Mouse (Mus musculus) CH12.LX (cell line): ENCODE measurements around the gene Cryzl2. TPM values are rescaled to one million over a fixed set of nuclear protein-coding genes. Genes with fewer than 3 reads are reported as not detected.

ENCODE experiments used
- DNase-seq: peaks from one replicate; pipeline ENCODE4 v3.0.0-alpha.2; 2013; ENCODE audit errors: extremely low read depth
- H3K27ac ChIP-seq: 2 replicates; pipeline ENCODE4 v1.5.1; 2012; ENCODE audit warnings: low read depth, mild to moderate bottlenecking, control low read depth, moderate library complexity; ENCODE audit not compliant: insufficient read depth
- H3K27me3 ChIP-seq: replicated peaks from 2 replicates; pipeline ENCODE3; 2012; ENCODE audit warnings: inconsistent platforms
- H3K36me3 ChIP-seq, 2 experiments: replicated peaks in 1 of 2; 2 replicates each; pipeline versions ENCODE3 to v1.6.1; 2012; ENCODE audit warnings: inconsistent platforms in 1 of 2, low read length in 1 of 2, mild to moderate bottlenecking in 1 of 2, mixed read lengths in 1 of 2, moderate library complexity in 1 of 2; ENCODE audit not compliant: control insufficient read depth in 1 of 2, insufficient read depth in 1 of 2
- H3K4me1 ChIP-seq, 2 experiments: 2 replicates each; pipeline ENCODE4 v1.6.1; 2012; ENCODE audit warnings: inconsistent platforms in 1 of 2, moderate library complexity in 1 of 2; ENCODE audit not compliant: insufficient read depth in 2 of 2, control insufficient read depth in 1 of 2
- H3K4me2 ChIP-seq: 2 replicates; pipeline ENCODE4 v1.6.1; 2012; ENCODE audit warnings: low read depth, mild to moderate bottlenecking, control low read depth; ENCODE audit not compliant: poor library complexity, insufficient read depth, severe bottlenecking
- H3K4me3 ChIP-seq, 3 experiments: fragments of 150-350 bp in 1 of 3; sonication (generic) in 1 of 3; replicated peaks in 1 of 3; 2 replicates each; pipeline versions ENCODE3 to v1.5.1; 2011 to 2012; ENCODE audit warnings: low read depth in 2 of 3, low read length in 2 of 3, mild to moderate bottlenecking in 2 of 3, moderate library complexity in 2 of 3, control low read depth in 1 of 3, improper control_type of control experiment in 1 of 3, inconsistent platforms in 1 of 3, mixed read lengths in 1 of 3; ENCODE audit not compliant: poor library complexity in 1 of 3
- H3K79me2 ChIP-seq: replicated peaks from 2 replicates; pipeline ENCODE4 v1.6.1; 2012; ENCODE audit warnings: mild to moderate bottlenecking, moderate library complexity; ENCODE audit not compliant: control insufficient read depth, poor library complexity, insufficient read depth, severe bottlenecking; ENCODE audit errors: extremely low read depth
- H3K9ac ChIP-seq: 2 replicates; pipeline ENCODE4 v1.6.1; 2012; ENCODE audit warnings: low read depth, mild to moderate bottlenecking, control low read depth, moderate library complexity; ENCODE audit not compliant: insufficient read depth
- H3K9me3 ChIP-seq: replicated peaks from 2 replicates; pipeline ENCODE3; 2012; ENCODE audit warnings: low read length, inconsistent platforms, mixed read lengths
- BHLHE40 ChIP-seq: IDR thresholded peaks from 2 replicates; pipeline ENCODE4 v1.6.1; 2011; ENCODE audit warnings: mild to moderate bottlenecking, low read depth, low read length, improper control_type of control experiment
- CTCF ChIP-seq, 2 experiments: IDR thresholded peaks in 1 of 2; conservative IDR thresholded peaks in 1 of 2; 2 replicates each; pipeline ENCODE4 v1.5.1; 2011 to 2012; ENCODE audit warnings: low read depth in 2 of 2, low read length in 2 of 2, improper control_type of control experiment in 1 of 2, inconsistent platforms in 1 of 2, mild to moderate bottlenecking in 1 of 2, moderate library complexity in 1 of 2
- E2F4 ChIP-seq: IDR thresholded peaks from 2 replicates; pipeline ENCODE4 v1.6.1; 2011; ENCODE audit warnings: low read depth, low read length, improper control_type of control experiment; ENCODE audit not compliant: insufficient replicate concordance
- ELF1 ChIP-seq: IDR thresholded peaks from 2 replicates; pipeline ENCODE4 v1.6.1; 2014; ENCODE audit warnings: low read depth, mild to moderate bottlenecking, inconsistent platforms, low read length, improper control_type of control experiment
- ETS1 ChIP-seq: conservative IDR thresholded peaks from 2 replicates; pipeline ENCODE4 v1.6.1; 2012; ENCODE audit warnings: low read depth, mild to moderate bottlenecking, inconsistent platforms, low read length, improper control_type of control experiment, moderate library complexity
- GABPA ChIP-seq: IDR thresholded peaks from 2 replicates; pipeline ENCODE4 v1.6.1; 2012; ENCODE audit warnings: low read depth, low read length, improper control_type of control experiment, inconsistent platforms; ENCODE audit not compliant: insufficient replicate concordance
- IRF4 ChIP-seq: IDR thresholded peaks from 2 replicates; pipeline ENCODE4 v1.6.1; 2014; ENCODE audit warnings: low read depth, mild to moderate bottlenecking, inconsistent platforms, low read length, improper control_type of control experiment
- JUN ChIP-seq: IDR thresholded peaks from 2 replicates; pipeline ENCODE4 v1.6.1; 2011; ENCODE audit warnings: low read depth, mild to moderate bottlenecking, low read length, improper control_type of control experiment, moderate library complexity; ENCODE audit not compliant: insufficient read depth
- KAT2A ChIP-seq: IDR thresholded peaks from 2 replicates; pipeline ENCODE4 v1.6.1; 2012; ENCODE audit warnings: low read length, improper control_type of control experiment, inconsistent platforms; ENCODE audit not compliant: insufficient replicate concordance
- MAFK ChIP-seq: IDR thresholded peaks from 2 replicates; pipeline ENCODE4 v1.6.1; 2011; ENCODE audit warnings: low read length, improper control_type of control experiment; ENCODE audit not compliant: insufficient replicate concordance
- MEF2A ChIP-seq: IDR thresholded peaks from 2 replicates; pipeline ENCODE4 v1.6.1; 2014; ENCODE audit warnings: low read depth, mild to moderate bottlenecking, inconsistent platforms, low read length, improper control_type of control experiment, borderline replicate concordance
- MXI1 ChIP-seq: IDR thresholded peaks from 2 replicates; pipeline ENCODE4 v1.6.1; 2011; ENCODE audit warnings: mild to moderate bottlenecking, low read depth, low read length, improper control_type of control experiment
- MYC ChIP-seq: IDR thresholded peaks from 2 replicates; pipeline ENCODE4 v1.6.1; 2011; ENCODE audit warnings: low read depth, mild to moderate bottlenecking, improper control_type of control experiment, low read length
- POLR2A ChIP-seq: IDR thresholded peaks from 2 replicates; pipeline ENCODE4 v1.6.1; 2011; ENCODE audit warnings: low read depth, mild to moderate bottlenecking, improper control_type of control experiment, low read length
- RAD21 ChIP-seq: IDR thresholded peaks from 2 replicates; pipeline ENCODE4 v1.6.1; 2011; ENCODE audit warnings: low read depth, mild to moderate bottlenecking, low read length, improper control_type of control experiment, moderate library complexity
- SIN3A ChIP-seq: IDR thresholded peaks from 2 replicates; pipeline ENCODE4 v1.6.1; 2012; ENCODE audit warnings: low read length, improper control_type of control experiment, inconsistent platforms
- SMC3 ChIP-seq: IDR thresholded peaks from 2 replicates; pipeline ENCODE4 v1.6.1; 2011; ENCODE audit warnings: low read depth, low read length, improper control_type of control experiment
- USF1 ChIP-seq: IDR thresholded peaks from 2 replicates; pipeline ENCODE4 v1.6.1; 2014; ENCODE audit warnings: low read depth, mild to moderate bottlenecking, inconsistent platforms, low read length, improper control_type of control experiment
- ZC3H11A ChIP-seq: IDR thresholded peaks from 2 replicates; pipeline ENCODE4 v1.6.1; 2012; ENCODE audit warnings: low read depth, mild to moderate bottlenecking, inconsistent platforms, low read length, improper control_type of control experiment
- ZKSCAN1 ChIP-seq: IDR thresholded peaks from 2 replicates; pipeline ENCODE4 v1.6.1; 2012; ENCODE audit warnings: low read depth, inconsistent platforms, low read length, improper control_type of control experiment, borderline replicate concordance
- ZNF384 ChIP-seq: IDR thresholded peaks from 2 replicates; pipeline ENCODE4 v1.6.1; 2012; ENCODE audit warnings: low read depth, low read length, improper control_type of control experiment, inconsistent platforms
- dilution Hi-C: fragments of 300-500 bp; cut with MboI; formaldehyde crosslinking; loops from 2 replicates; pipeline ENCODE4 v1.14.3; 2020; ENCODE audit warnings: low sequenced_read_pairs; ENCODE audit not compliant: extremely low pct_unique_long_range_greater_than_20kb, extremely low pct_ligation_motif_present
- in situ Hi-C: fragments of 300-500 bp; cut with MboI; formaldehyde crosslinking; loops from 3 replicates; pipeline ENCODE4 v1.14.3; 2019; ENCODE audit warnings: low sequenced_read_pairs, low pct_ligation_motif_present, low pct_unique_long_range_greater_than_20kb, mixed read lengths
- polyA plus RNA-seq: library from polyadenylated mRNA; unstranded; fragments of >175 nt; gene quantifications from 2 replicates; pipeline ENCODE4 v1.2.1, GENCODE M21; 2012; ENCODE audit warnings: low read depth; ENCODE audit not compliant: insufficient read length
- total RNA-seq, 2 experiments: library from RNA; depleted of rRNA; stranded (reverse); fragments of 300-350 nt in 1 of 2; fragments of >200 nt in 1 of 2; gene quantifications; 2 replicates each; pipeline ENCODE4 v1.2.3; 2012 to 2014

Gene Cryzl2
- total and polyA plus RNA-seq, 3 experiments = 22.5 to 41.0 (median 25.0) TPM

DNA sequence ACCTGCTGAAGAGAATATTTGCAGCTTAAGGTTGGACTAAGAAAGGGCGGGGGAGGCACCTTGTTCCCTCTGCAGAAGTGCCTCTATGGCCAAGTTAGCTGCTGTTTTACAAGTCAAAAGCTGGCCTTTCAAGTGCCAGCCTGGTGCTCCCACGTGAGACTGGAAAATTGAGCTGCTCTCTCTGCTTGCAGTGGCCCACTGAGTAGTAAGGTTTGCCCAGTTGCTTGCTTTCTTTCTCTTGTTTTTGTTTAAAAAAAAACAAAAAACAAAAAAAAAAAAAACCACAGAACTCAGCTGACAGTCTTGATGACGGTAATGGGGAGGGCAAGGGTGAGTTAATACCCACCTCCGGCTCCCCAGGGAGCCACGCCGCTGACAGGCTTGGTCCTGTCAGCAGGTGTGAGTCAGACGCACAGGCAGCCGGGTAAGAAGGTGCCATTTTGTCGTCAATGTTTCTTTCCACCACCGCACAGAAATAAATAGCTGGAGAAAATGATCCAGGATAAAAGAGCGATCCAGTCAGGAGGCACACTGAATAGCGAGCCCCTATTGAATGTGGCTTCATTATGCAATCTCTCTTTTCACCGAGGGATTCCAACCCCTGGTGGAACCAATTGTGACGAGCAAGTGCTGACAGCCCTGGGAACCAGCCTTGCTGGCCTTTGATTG is 18.3 kb upstream of the Cryzl2 start (continued):
- TF ChIP-seq JUN = no peak
- peak; percentile 63 for TF ChIP-seq SIN3A
- TF ChIP-seq SMC3 = no peak
- TF ChIP-seq IRF4 = peak; percentile 65; the same call in 1 of the 2 replicates
- no peak for TF ChIP-seq E2F4
- TF ChIP-seq ZKSCAN1 = no peak
- TF ChIP-seq POLR2A = peak; percentile 64
- peak; percentile 81; the same call in 1 of the 2 replicates for TF ChIP-seq MXI1

DNA sequence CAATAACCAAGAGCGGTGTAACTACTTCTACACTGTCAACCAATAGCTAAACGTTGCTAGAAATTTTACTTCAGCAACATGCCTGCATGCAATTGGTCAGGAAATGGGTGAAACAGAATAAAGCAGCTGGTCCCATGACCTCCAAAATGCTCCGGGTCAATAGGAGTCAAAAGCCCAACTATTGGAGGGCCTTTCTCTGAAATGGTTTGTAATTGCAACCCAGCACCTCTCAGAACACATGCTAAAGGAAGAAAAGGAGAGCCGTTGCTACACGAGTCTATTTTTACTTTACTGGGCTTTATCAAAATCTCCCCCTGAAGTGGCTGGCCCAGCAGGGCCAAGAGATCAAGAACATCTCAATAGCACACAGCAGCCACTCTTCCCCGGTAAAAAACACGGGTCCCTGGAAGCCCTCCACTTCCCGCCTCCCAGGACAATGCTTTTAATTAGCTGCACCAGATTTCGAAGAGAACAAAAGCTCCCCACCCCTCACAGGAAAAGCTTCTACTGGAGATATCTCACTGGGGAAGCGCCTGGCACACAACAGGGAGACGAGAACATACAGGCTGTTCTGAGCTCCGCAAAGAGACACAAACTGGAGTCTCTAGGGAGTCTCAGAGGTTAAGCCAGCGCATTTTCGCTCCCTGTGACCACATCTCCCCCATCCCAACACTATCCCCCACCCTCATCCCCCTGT is 15.2 kb upstream of the Cryzl2 start:
- no peak for TF ChIP-seq BHLHE40
- no peak for TF ChIP-seq MAFK
- TF ChIP-seq RAD21 = no peak
- TF ChIP-seq ETS1 = no peak
- TF ChIP-seq JUN = no peak
- TF ChIP-seq MXI1 = no peak
- TF ChIP-seq MYC = no peak
- no peak for TF ChIP-seq USF1
- TF ChIP-seq SIN3A = no peak
- no peak for TF ChIP-seq IRF4
- TF ChIP-seq KAT2A = no peak
- no peak for TF ChIP-seq ZC3H11A
- no peak for TF ChIP-seq CTCF (conservative IDR thresholded peaks at IDR 0.05 in 1 of 2, IDR thresholded peaks at IDR 0.05 in 1 of 2; ENCODE audit: low read depth in 2 of 2, low read length in 2 of 2)
- TF ChIP-seq ZKSCAN1 = no peak
- TF ChIP-seq MEF2A = no peak
- TF ChIP-seq POLR2A = no peak
- TF ChIP-seq ZNF384 = no peak
- TF ChIP-seq GABPA = no peak
- no peak for TF ChIP-seq ELF1
- no peak overlapping the region for H3K27ac ChIP-seq
- H3K79me2 ChIP-seq = no peaks in the 10 kb centered on the region
- dilution Hi-C loops = no loop called here
- in situ Hi-C loops = loop anchor here (10.0 kb wide), 1 partner anchor 358 kb away; no protein-coding TSS in a partner anchor
- H3K4me3 ChIP-seq = no peak overlapping the region
- no peaks in the 10 kb centered on the region for H3K36me3 ChIP-seq
- H3K27me3 ChIP-seq = no peaks in the 10 kb centered on the region
- no peak overlapping the region for H3K9ac ChIP-seq
- H3K9me3 ChIP-seq = no peaks in the 10 kb centered on the region
- DNase-seq = no peak
- H3K4me2 ChIP-seq = no peak overlapping the region
- peaks cover 10 to 45% of the 10 kb centered on the region in 2 experiments; a peak in 3 of 4 replicates for H3K4me1 ChIP-seq
